Mouse (Mus musculus) brain, embryonic 14.5 days (tissue): Measurements from ENCODE around the gene Esyt1.

Experiments used
- CTCF ChIP-seq: fragments of 200-500 bp; IDR thresholded peaks from 2 replicates; pipeline ENCODE4 v1.5.1; 2012; ENCODE audit warnings: inconsistent platforms, mild to moderate bottlenecking, moderate library complexity, borderline replicate concordance; ENCODE audit not compliant: insufficient read depth, insufficient read length; ENCODE audit errors: extremely low read depth
- POLR2A ChIP-seq: fragments of 200-500 bp; IDR thresholded peaks from 2 replicates; pipeline ENCODE4 v1.6.1; 2012; ENCODE audit warnings: mild to moderate bottlenecking, inconsistent platforms, borderline replicate concordance; ENCODE audit not compliant: poor library complexity, insufficient read depth, insufficient read length, severe bottlenecking; ENCODE audit errors: extremely low read depth

GRCm38 (mm10) chr10:128503532-128503931, 22.1 kb downstream of the Esyt1 start:
- TF ChIP-seq CTCF (no peak), POLR2A (no peak)
